Mouse (Mus musculus): ENCODE measurements around the gene Bzw1. TPM values are rescaled to one million over a fixed set of nuclear protein-coding genes. Genes with fewer than 3 reads are reported as not detected.

Bzw1 gene
- polyA plus RNA-seq (2012; rRNA removed), result 105 and 112 TPM in 2 replicates
- polyA plus RNA-seq (2014; fragmentation: Nextera tagmentation; extraction: Ambion mirVana), result 350 and 367 TPM in 2 replicates

DNA sequence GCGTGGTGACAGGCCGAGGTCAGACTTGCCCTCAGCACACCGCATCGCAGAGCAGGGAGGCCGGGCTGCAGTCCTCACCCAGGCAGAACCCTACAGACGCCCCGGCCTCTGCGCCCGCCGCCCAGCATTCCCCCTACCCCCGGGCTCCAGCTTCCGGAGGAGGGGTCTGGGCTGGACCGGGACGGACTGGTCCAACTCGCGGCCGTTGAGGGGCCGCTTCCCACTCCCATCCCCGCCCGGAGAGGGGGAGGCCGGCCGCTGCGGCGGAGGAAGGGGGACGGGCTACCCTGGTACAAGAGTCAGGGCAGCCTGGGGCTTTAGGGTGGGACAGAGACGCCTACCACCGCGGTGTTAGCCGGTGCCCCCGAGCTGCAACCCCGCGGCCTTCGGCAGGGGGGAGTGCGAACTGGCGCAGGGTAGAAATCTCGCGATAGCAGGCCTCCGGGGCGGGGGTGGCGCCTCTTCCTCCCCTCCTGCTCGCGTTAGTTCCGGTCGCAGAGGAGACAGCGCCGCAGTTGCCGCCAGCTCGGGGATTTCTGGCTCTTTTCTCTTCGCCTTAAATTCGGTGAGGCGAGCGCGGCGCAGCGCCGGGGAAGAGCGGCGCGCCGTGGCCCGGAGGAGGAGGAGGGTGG is at the start of gene Bzw1:
Gene Bzw1, plus strand, starts transcription at position 247 of the 632 bp plus-strand sequence.
- Histone ChIP-seq H3K9me3 (ENCODE audit: control insufficient read depth, low read length) (no peaks in the 10 kb centered on the region), H3K4me3 (replicated peaks; ENCODE audit: low read length) (peak within 1 kb of the TSS; percentile 84), H3K4me1 (ENCODE audit: control insufficient read depth, insufficient read depth, low read length) (peaks cover 9% of the 10 kb centered on the region), H3K36me3 (ENCODE audit: control insufficient read depth, insufficient read depth, low read length) (peaks cover 31% of the 10 kb centered on the region), H3K4me2 (replicated peaks; ENCODE audit: low read depth, low read length, severe bottlenecking) (peak within 1 kb of the TSS; percentile 76), H3K27me3 (ENCODE audit: control insufficient read depth, insufficient read depth, low read length) (no peaks in the 10 kb centered on the region), H3K9ac (ENCODE audit: low read depth, low read length, severe bottlenecking) (peak within 1 kb of the TSS; percentile 97), H3K27ac (replicated peaks; ENCODE audit: low read depth, low read length) (peak within 1 kb of the TSS; percentile 99)
- peak; percentile 98 for ATAC-seq (ENCODE audit: low FRiP score, low read depth)
- WGBS, result under 1% methylated on average over 38 of the region's 61 CpGs
- peak; percentile 93 for DNase-seq (ENCODE audit: low spot score)
- peak; percentile 88; the same call in 1 of the 2 replicates for TF ChIP-seq POLR2A (IDR thresholded peaks at IDR 0.05; ENCODE audit: borderline replicate concordance, extremely low read depth, insufficient read depth, insufficient read length)

DNA sequence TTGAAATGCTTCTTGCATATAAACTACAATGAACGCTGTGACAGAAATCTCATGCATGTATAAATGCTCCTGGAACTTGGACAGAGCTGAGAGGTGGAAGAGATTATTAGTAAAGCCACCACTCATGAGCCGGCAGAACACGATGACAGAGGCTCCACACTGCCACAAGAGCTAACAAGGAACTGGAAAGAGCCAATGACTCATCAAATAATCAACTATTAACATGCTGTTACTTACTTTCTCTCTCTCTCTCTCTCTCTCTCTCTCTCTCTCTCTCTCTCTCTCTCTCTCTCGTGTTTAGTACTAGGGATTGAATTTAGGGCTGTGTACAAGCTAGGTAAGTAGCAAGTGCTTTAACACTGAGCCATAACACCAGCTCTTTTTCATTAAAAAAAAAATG is 48.8 kb upstream of the Bzw1 start:
- no peak for ATAC-seq (ENCODE audit: low FRiP score, low read depth)
- 78% methylated on average over 4 of the region's 4 CpGs for WGBS
- no peak overlapping the region for H3K4me3 ChIP-seq (replicated peaks; ENCODE audit: low read length)
- no peaks in the 10 kb centered on the region for H3K27me3 ChIP-seq (ENCODE audit: control insufficient read depth, insufficient read depth, low read length)
- no peak for DNase-seq (ENCODE audit: low spot score)
- H3K27ac ChIP-seq (replicated peaks; ENCODE audit: low read depth, low read length), result no peak overlapping the region
- no peaks in the 10 kb centered on the region for H3K4me1 ChIP-seq (ENCODE audit: control insufficient read depth, insufficient read depth, low read length)
- H3K4me2 ChIP-seq (replicated peaks; ENCODE audit: low read depth, low read length, severe bottlenecking), result no peak overlapping the region
- H3K36me3 ChIP-seq (ENCODE audit: control insufficient read depth, insufficient read depth, low read length), result no peaks in the 10 kb centered on the region
- no peaks in the 10 kb centered on the region for H3K9me3 ChIP-seq (ENCODE audit: control insufficient read depth, low read length)
- no peak for TF ChIP-seq POLR2A (IDR thresholded peaks at IDR 0.05; ENCODE audit: borderline replicate concordance, extremely low read depth, insufficient read depth, insufficient read length)
- H3K9ac ChIP-seq (ENCODE audit: low read depth, low read length, severe bottlenecking), result no peak overlapping the region

DNA sequence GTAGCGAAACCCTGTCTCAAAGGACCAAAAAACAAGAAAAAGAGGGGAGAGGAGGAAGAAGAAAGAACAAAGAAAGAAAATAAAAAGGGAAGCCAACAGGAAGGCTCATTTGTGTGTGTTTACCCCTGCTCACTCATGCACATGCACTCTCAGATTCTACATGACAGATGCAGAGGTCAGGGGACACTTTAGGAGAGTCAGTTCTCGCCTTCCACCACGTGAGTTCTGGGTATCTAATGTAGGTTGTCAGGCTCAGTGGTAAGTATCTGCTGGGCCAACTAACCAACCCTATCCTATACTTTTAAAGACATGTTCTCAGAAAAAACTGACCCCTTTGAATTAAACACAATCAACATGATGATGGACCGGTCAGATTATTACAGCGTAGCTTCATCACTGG is 48.1 kb upstream of the Bzw1 start:
- Histone ChIP-seq H3K4me2 (replicated peaks; ENCODE audit: low read depth, low read length, severe bottlenecking) (no peak overlapping the region), H3K4me3 (replicated peaks; ENCODE audit: low read length) (no peak overlapping the region), H3K27me3 (ENCODE audit: control insufficient read depth, insufficient read depth, low read length) (no peaks in the 10 kb centered on the region), H3K4me1 (ENCODE audit: control insufficient read depth, insufficient read depth, low read length) (no peaks in the 10 kb centered on the region), H3K27ac (replicated peaks; ENCODE audit: low read depth, low read length) (no peak overlapping the region), H3K9ac (ENCODE audit: low read depth, low read length, severe bottlenecking) (no peak overlapping the region), H3K36me3 (ENCODE audit: control insufficient read depth, insufficient read depth, low read length) (no peaks in the 10 kb centered on the region), H3K9me3 (ENCODE audit: control insufficient read depth, low read length) (no peaks in the 10 kb centered on the region)
- TF ChIP-seq POLR2A (IDR thresholded peaks at IDR 0.05; ENCODE audit: borderline replicate concordance, extremely low read depth, insufficient read depth, insufficient read length), result no peak
- DNase-seq (ENCODE audit: low spot score) (no peak), ATAC-seq (ENCODE audit: low FRiP score, low read depth) (no peak)
- WGBS, result 88% methylated on average over 5 of the region's 5 CpGs

GRCm38 (mm10) chr1:58346159-58346558 is 46.5 kb upstream of the Bzw1 start:
- Histone ChIP-seq H3K36me3 (ENCODE audit: control insufficient read depth, insufficient read depth, low read length) (no peaks in the 10 kb centered on the region), H3K27me3 (ENCODE audit: control insufficient read depth, insufficient read depth, low read length) (no peaks in the 10 kb centered on the region), H3K27ac (replicated peaks; ENCODE audit: low read depth, low read length) (no peak overlapping the region), H3K9me3 (ENCODE audit: control insufficient read depth, low read length) (no peaks in the 10 kb centered on the region), H3K4me3 (replicated peaks; ENCODE audit: low read length) (no peak overlapping the region), H3K4me1 (ENCODE audit: control insufficient read depth, insufficient read depth, low read length) (no peaks in the 10 kb centered on the region), H3K4me2 (replicated peaks; ENCODE audit: low read depth, low read length, severe bottlenecking) (no peak overlapping the region), H3K9ac (ENCODE audit: low read depth, low read length, severe bottlenecking) (no peak overlapping the region)
- DNase-seq (ENCODE audit: low spot score) (no peak), ATAC-seq (ENCODE audit: low FRiP score, low read depth) (no peak)
- TF ChIP-seq POLR2A (IDR thresholded peaks at IDR 0.05; ENCODE audit: borderline replicate concordance, extremely low read depth, insufficient read depth, insufficient read length), result no peak
- WGBS, result 94% methylated on average over 14 of the region's 14 CpGs

- Histone ChIP-seq H3K36me3 (ENCODE audit: control insufficient read depth, insufficient read depth, low read length) (no peaks in the 10 kb centered on the region), H3K27ac (replicated peaks; ENCODE audit: low read depth, low read length) (no peak overlapping the region), H3K4me1 (ENCODE audit: control insufficient read depth, insufficient read depth, low read length) (no peaks in the 10 kb centered on the region), H3K9ac (ENCODE audit: low read depth, low read length, severe bottlenecking) (no peak overlapping the region), H3K4me3 (replicated peaks; ENCODE audit: low read length) (no peak overlapping the region), H3K4me2 (replicated peaks; ENCODE audit: low read depth, low read length, severe bottlenecking) (no peak overlapping the region), H3K9me3 (ENCODE audit: control insufficient read depth, low read length) (no peaks in the 10 kb centered on the region), H3K27me3 (ENCODE audit: control insufficient read depth, insufficient read depth, low read length) (no peaks in the 10 kb centered on the region)
- DNase-seq (ENCODE audit: low spot score) (no peak), ATAC-seq (ENCODE audit: low FRiP score, low read depth) (no peak)
- TF ChIP-seq POLR2A (IDR thresholded peaks at IDR 0.05; ENCODE audit: borderline replicate concordance, extremely low read depth, insufficient read depth, insufficient read length), result no peak
- WGBS, result 80% methylated on average over 6 of the region's 6 CpGs
Observed at GRCm38 (mm10) chr1:58348712-58349111, 44.0 kb upstream of the Bzw1 start.

Data from limb, embryonic 14.5 days (tissue).